Mouse (Mus musculus) cortical plate, adult 2 months (tissue): ENCODE results near the gene Allc.

Experiments used
- CTCF ChIP-seq: fragments of 200-500 bp; IDR thresholded peaks from 2 replicates; pipeline ENCODE4 v1.5.1; 2011; ENCODE audit warnings: mild to moderate bottlenecking, control low read depth, low read length; ENCODE audit not compliant: insufficient read depth; ENCODE audit errors: extremely low read depth
- POLR2A ChIP-seq: fragments of 200-500 bp; IDR thresholded peaks from 2 replicates; pipeline ENCODE4 v1.6.1; 2011; ENCODE audit warnings: mild to moderate bottlenecking, low read length, control low read depth; ENCODE audit not compliant: insufficient read depth; ENCODE audit errors: extremely low read depth

DNA sequence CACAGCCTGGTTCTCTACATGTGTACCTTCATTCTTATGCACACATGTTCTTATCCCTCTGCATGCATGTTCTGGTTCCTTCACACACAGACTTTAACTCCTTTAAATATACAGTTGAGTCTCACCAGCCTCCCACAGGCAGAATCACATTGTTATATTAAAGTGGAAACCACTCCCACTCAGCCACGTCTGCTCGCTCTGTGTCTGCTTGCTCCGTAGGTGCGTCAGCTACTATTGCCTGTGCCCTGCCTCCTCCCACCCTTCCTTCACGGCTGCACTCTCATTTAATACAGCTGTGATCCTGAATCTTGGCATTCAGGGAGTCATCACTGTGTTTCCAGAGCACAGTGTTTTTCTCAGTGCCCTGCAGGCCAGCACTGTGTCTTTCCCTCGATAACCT lies 30.1 kb upstream of the Allc start:
- TF ChIP-seq CTCF, result no peak
- no peak for TF ChIP-seq POLR2A
